Mouse (Mus musculus) telencephalon, adult 2 months (tissue): ENCODE results near the gene Vmn1r3.
"Not testable (repeated sequence)": the region's sequence is repeated elsewhere in the genome, so short reads cannot be mapped to it uniquely, and the experiment has no call there.

Source experiments
- DNase-seq: peaks from one replicate; pipeline ENCODE4 v3.0.0-alpha.2; 2011; ENCODE audit warnings: low read depth, low spot score

Vmn1r3 gene

DNA sequence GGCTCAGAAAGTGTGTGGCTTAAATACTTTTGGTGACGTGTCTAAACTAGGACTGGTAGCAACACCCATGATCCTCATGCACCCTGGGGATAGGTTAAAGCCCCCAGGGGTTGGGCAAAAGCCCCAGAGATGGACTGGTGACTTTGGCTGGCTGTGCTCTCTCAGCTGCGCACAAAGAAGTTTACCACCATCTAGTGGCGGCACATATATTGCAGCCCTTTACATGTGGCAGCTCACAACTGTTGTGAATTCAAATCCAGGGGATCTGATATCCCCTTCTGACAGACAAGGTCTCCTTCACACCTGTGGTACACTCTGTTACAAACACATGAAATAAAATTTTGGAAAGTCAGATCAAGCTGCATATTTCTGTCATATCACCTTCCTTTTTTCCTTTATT is 37.2 kb downstream of the Vmn1r3 start:
- DNase-seq: not testable (repeated sequence)
